Mouse (Mus musculus) bone marrow, adult 2 months (tissue): Measurements from ENCODE around the gene Ddah2. TPM values are rescaled to one million over a fixed set of nuclear protein-coding genes. Genes with fewer than 3 reads are reported as not detected.

Experiments
- H3K27ac ChIP-seq: fragments of 200-500 bp; 2 replicates; pipeline ENCODE4 v1.5.1; 2012; ENCODE audit warnings: low read depth, mild to moderate bottlenecking, control low read depth, inconsistent platforms, low read length; ENCODE audit not compliant: control insufficient read depth, poor library complexity, insufficient read depth
- H3K4me1 ChIP-seq: fragments of 200-500 bp; 2 replicates; pipeline ENCODE4 v1.6.1; 2011; ENCODE audit warnings: low read length; ENCODE audit not compliant: control insufficient read depth, insufficient read depth
- H3K4me3 ChIP-seq: fragments of 200-500 bp; replicated peaks from 2 replicates; pipeline ENCODE3; 2011; ENCODE audit warnings: mild to moderate bottlenecking, low read depth, low read length, control low read depth; ENCODE audit not compliant: control insufficient read depth
- CTCF ChIP-seq: fragments of 200-500 bp; IDR thresholded peaks from 2 replicates; pipeline ENCODE4 v1.5.1; 2011; ENCODE audit warnings: low read length, control low read depth; ENCODE audit not compliant: control insufficient read depth, insufficient read depth
- POLR2A ChIP-seq: fragments of 200-500 bp; IDR thresholded peaks from 2 replicates; pipeline ENCODE4 v1.6.1; 2011; ENCODE audit warnings: low read depth, mild to moderate bottlenecking, control low read depth, low read length, borderline replicate concordance; ENCODE audit not compliant: control insufficient read depth
- whole genome bisulfite sequencing: fragments of 180-500 bp; shearing (Covaris S2); methylation state at CpG from one replicate; pipeline ENCODE4 v1.1.7; 2018; 5-methylcytosine and 5-hydroxymethylcytosine counted together
- polyA plus RNA-seq: library from polyadenylated mRNA; stranded (reverse); fragments of >200 nt; gene quantifications from 2 replicates; pipeline ENCODE4 v1.2.4, GENCODE M21; 2011; ENCODE audit warnings: low replicate concordance; ENCODE audit not compliant: missing spikeins, insufficient read depth, insufficient read length

Gene Ddah2
- polyA plus RNA-seq, 1 experiment, result 12.5 TPM

- WGBS, result 44% methylated on average over 6 of the region's 6 CpGs
- H3K27ac ChIP-seq, result peak overlapping the region; percentile 28; the same call in 1 of the 2 replicates
- TF ChIP-seq POLR2A, result no peak
- no peak for TF ChIP-seq CTCF
- H3K4me1 ChIP-seq, result no peaks in the 10 kb centered on the region; the same call in 1 of the 2 replicates
- no peak overlapping the region for H3K4me3 ChIP-seq
These were observed 44.4 kb downstream of the Ddah2 start for GRCm38 (mm10) chr17:35103221-35103690.

GRCm38 (mm10) chr17:35104079-35104478, 45.2 kb downstream of the Ddah2 start:
- no peak overlapping the region for H3K4me3 ChIP-seq
- H3K4me1 ChIP-seq, result no peaks in the 10 kb centered on the region; the same call in 1 of the 2 replicates
- WGBS, result 83% methylated on average over 7 of the region's 7 CpGs
- TF ChIP-seq CTCF, result no peak
- no peak for TF ChIP-seq POLR2A
- peak overlapping the region; percentile 36 for H3K27ac ChIP-seq

GRCm38 (mm10) chr17:35104754-35105153, 45.9 kb downstream of the Ddah2 start:
- H3K4me3 ChIP-seq, result no peak overlapping the region
- WGBS, result 67% methylated on average over 6 of the region's 6 CpGs
- H3K27ac ChIP-seq, result peak overlapping the region; percentile 36
- no peaks in the 10 kb centered on the region; the same call in 1 of the 2 replicates for H3K4me1 ChIP-seq
- no peak for TF ChIP-seq CTCF
- no peak for TF ChIP-seq POLR2A

GRCm38 (mm10) chr17:35105740-35106389, 47.0 kb downstream of the Ddah2 start:
- no peak overlapping the region for H3K27ac ChIP-seq
- peak; percentile 33; the same call in 1 of the 2 replicates for TF ChIP-seq POLR2A
- TF ChIP-seq CTCF, result peak; percentile 68
- WGBS, result 24% methylated on average over 13 of the region's 13 CpGs
- no peak overlapping the region for H3K4me3 ChIP-seq
- no peaks in the 10 kb centered on the region; the same call in 1 of the 2 replicates for H3K4me1 ChIP-seq

GRCm38 (mm10) chr17:35106522-35106921, 47.7 kb downstream of the Ddah2 start:
- Histone ChIP-seq H3K4me3 (no peak overlapping the region), H3K4me1 (no peaks in the 10 kb centered on the region; the same call in 1 of the 2 replicates), H3K27ac (no peak overlapping the region)
- TF ChIP-seq CTCF, result no peak
- TF ChIP-seq POLR2A, result no peak
- 77% methylated on average over 3 of the region's 3 CpGs for WGBS

GRCm38 (mm10) chr17:35108097-35108496, 49.3 kb downstream of the Ddah2 start, which contains the start of gene Ly6g5c:
Gene Ly6g5c, plus strand, starts transcription at chr17:35108279.
- Histone ChIP-seq H3K27ac (no peak within 1 kb of the TSS), H3K4me3 (no peak within 1 kb of the TSS), H3K4me1 (no peaks in the 10 kb centered on the region; the same call in 1 of the 2 replicates)
- 82% methylated on average over 6 of the region's 6 CpGs for WGBS
- TF ChIP-seq CTCF, result no peak

Other genes with a start within 250 kb of the Ddah2 start
- 44.0 and 63.6 TPM in 2 replicates for gene Stk19, start 222.1 kb upstream of the Ddah2 start, polyA plus RNA-seq
- 52.4 and 73.3 TPM in 2 replicates for gene Dxo, start 222.0 kb upstream of the Ddah2 start, polyA plus RNA-seq
- gene Skiv2l, start 208.8 kb upstream of the Ddah2 start, polyA plus RNA-seq, result 31.0 and 67.7 TPM in 2 replicates
- gene Nelfe, start 208.6 kb upstream of the Ddah2 start, polyA plus RNA-seq, result 13.1 and 42.2 TPM in 2 replicates
- 8.4 and 14.5 TPM in 2 replicates for gene Cfb, start 196.5 kb upstream of the Ddah2 start, polyA plus RNA-seq
- gene Zbtb12, start 179.6 kb upstream of the Ddah2 start, polyA plus RNA-seq, result 2.8 and 5.7 TPM in 2 replicates
- 2.0 TPM in 1 of 2 replicates, not detected in the other for gene Gm20547, start 177.0 kb upstream of the Ddah2 start, polyA plus RNA-seq
- 3.7 and 5.9 TPM in 2 replicates for gene C2, start 160.8 kb upstream of the Ddah2 start, polyA plus RNA-seq
- 60.6 and 104 TPM in 2 replicates for gene Ehmt2, start 160.6 kb upstream of the Ddah2 start, polyA plus RNA-seq
- 1.3 TPM in 1 of 2 replicates, not detected in the other for gene Slc44a4, start 144.6 kb upstream of the Ddah2 start, polyA plus RNA-seq
- 18.1 and 33.6 TPM in 2 replicates for gene Neu1, start 127.8 kb upstream of the Ddah2 start, polyA plus RNA-seq
- gene Hspa1b, start 99.8 kb upstream of the Ddah2 start, polyA plus RNA-seq, result 1.3 and 5.5 TPM in 2 replicates
- gene Gm20481, start 89.1 kb upstream of the Ddah2 start, polyA plus RNA-seq, result not detected in 2 replicates
- 1.9 TPM in 1 of 2 replicates, not detected in the other for gene Hspa1a, start 86.9 kb upstream of the Ddah2 start, polyA plus RNA-seq
- not detected in 2 replicates for gene Hspa1l, start 86.3 kb upstream of the Ddah2 start, polyA plus RNA-seq
- 70.0 and 84.5 TPM in 2 replicates for gene Lsm2, start 77.2 kb upstream of the Ddah2 start, polyA plus RNA-seq
- 117 and 158 TPM in 2 replicates for gene Vars, start 58.0 kb upstream of the Ddah2 start, polyA plus RNA-seq
- 0.77 and 1.2 TPM in 2 replicates for gene Vwa7, start 42.5 kb upstream of the Ddah2 start, polyA plus RNA-seq
- 18.9 and 31.7 TPM in 2 replicates for gene Sapcd1, start 31.0 kb upstream of the Ddah2 start, polyA plus RNA-seq
- 12.1 and 17.2 TPM in 2 replicates for gene Msh5, start 12.3 kb upstream of the Ddah2 start, polyA plus RNA-seq
- gene Clic1, start 9.1 kb upstream of the Ddah2 start, polyA plus RNA-seq, result 76.2 and 141 TPM in 2 replicates
- gene Ly6g6c, start 6.4 kb downstream of the Ddah2 start, polyA plus RNA-seq, result 1.6 and 1.7 TPM in 2 replicates
- 16.5 and 35.6 TPM in 2 replicates for gene Mpig6b, start 7.1 kb downstream of the Ddah2 start, polyA plus RNA-seq
- 1.3 TPM in 1 of 2 replicates, not detected in the other for gene Ly6g6e, start 17.9 kb downstream of the Ddah2 start, polyA plus RNA-seq
- 9.2 and 26.2 TPM in 2 replicates for gene Ly6g6d, start 19.0 kb downstream of the Ddah2 start, polyA plus RNA-seq
- 14.3 and 53.1 TPM in 2 replicates for gene Ly6g6f, start 26.6 kb downstream of the Ddah2 start, polyA plus RNA-seq
- 48.7 and 73.1 TPM in 2 replicates for gene Abhd16a, start 30.2 kb downstream of the Ddah2 start, polyA plus RNA-seq
- gene Ly6g5c, start 49.2 kb downstream of the Ddah2 start, polyA plus RNA-seq, result not detected in 2 replicates
- 3.4 and 4.7 TPM in 2 replicates for gene Ly6g5b, start 56.4 kb downstream of the Ddah2 start, polyA plus RNA-seq
- 29.8 and 39.0 TPM in 2 replicates for gene Gpank1, start 62.4 kb downstream of the Ddah2 start, polyA plus RNA-seq
- 155 and 166 TPM in 2 replicates for gene Csnk2b, start 63.0 kb downstream of the Ddah2 start, polyA plus RNA-seq
- 6.8 and 20.2 TPM in 2 replicates for gene D17H6S53E, start 67.3 kb downstream of the Ddah2 start, polyA plus RNA-seq
- gene Apom, start 73.0 kb downstream of the Ddah2 start, polyA plus RNA-seq, result 6.0 TPM in 1 of 2 replicates, not detected in the other
- gene Bag6, start 76.1 kb downstream of the Ddah2 start, polyA plus RNA-seq, result 104 and 195 TPM in 2 replicates
- 208 and 214 TPM in 2 replicates for gene Prrc2a, start 105.9 kb downstream of the Ddah2 start, polyA plus RNA-seq
- 48.9 and 51.7 TPM in 2 replicates for gene Aif1, start 117.0 kb downstream of the Ddah2 start, polyA plus RNA-seq
- gene Lst1, start 129.4 kb downstream of the Ddah2 start, polyA plus RNA-seq, result 50.4 and 139 TPM in 2 replicates
- gene Ltb, start 135.4 kb downstream of the Ddah2 start, polyA plus RNA-seq, result 38.6 and 66.2 TPM in 2 replicates
- 3.2 and 7.4 TPM in 2 replicates for gene Tnf, start 143.0 kb downstream of the Ddah2 start, polyA plus RNA-seq
- gene Lta, start 146.3 kb downstream of the Ddah2 start, polyA plus RNA-seq, result 3.5 and 4.4 TPM in 2 replicates
- gene Gm16181, start 161.8 kb downstream of the Ddah2 start, polyA plus RNA-seq, result not detected in 2 replicates
- 4.1 and 9.9 TPM in 2 replicates for gene Atp6v1g2, start 174.6 kb downstream of the Ddah2 start, polyA plus RNA-seq
- gene Nfkbil1, start 176.8 kb downstream of the Ddah2 start, polyA plus RNA-seq, result 9.9 and 24.9 TPM in 2 replicates
- gene Ddx39b, start 182.7 kb downstream of the Ddah2 start, polyA plus RNA-seq, result 275 and 374 TPM in 2 replicates
- 399 and 727 TPM in 2 replicates for gene H2-D1, start 203.7 kb downstream of the Ddah2 start, polyA plus RNA-seq